Mouse (Mus musculus): ENCODE results near the gene Myoc.
"Not testable (repeated sequence)": the region's sequence is repeated elsewhere in the genome, so short reads cannot be mapped to it uniquely, and the experiment has no call there.

Gene Myoc
- long read RNA-seq, experiment 1, result 0 reads
- long read RNA-seq, experiment 2, partial matches to known transcripts, result 0 of 1 reads
- long read RNA-seq, experiment 2, other reads (novel, unspliced or antisense), result 0 of 1 reads

DNA sequence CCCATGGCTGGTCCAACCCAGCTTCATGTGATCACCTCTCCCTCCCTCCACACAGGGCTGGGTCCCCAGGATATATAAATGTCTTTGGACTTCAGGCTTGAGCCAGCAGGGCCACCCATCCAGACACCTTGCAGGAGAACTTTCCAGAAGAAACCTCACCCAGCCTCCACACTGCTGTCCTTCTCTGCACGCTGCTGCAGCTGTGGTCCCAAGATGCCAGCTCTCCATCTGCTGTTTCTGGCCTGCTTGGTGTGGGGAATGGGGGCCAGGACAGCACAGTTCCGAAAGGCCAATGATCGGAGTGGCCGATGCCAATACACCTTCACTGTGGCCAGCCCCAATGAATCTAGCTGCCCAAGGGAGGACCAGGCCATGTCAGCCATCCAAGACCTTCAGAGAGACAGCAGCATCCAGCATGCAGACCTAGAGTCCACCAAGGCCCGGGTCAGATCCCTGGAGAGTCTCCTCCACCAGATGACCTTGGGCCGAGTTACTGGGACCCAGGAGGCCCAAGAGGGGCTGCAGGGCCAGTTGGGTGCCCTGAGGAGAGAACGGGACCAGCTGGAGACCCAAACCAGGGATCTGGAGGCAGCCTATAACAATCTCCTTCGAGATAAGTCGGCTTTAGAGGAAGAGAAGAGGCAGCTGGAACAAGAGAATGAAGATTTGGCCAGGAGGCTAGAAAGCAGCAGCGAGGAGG lies at the start of gene Myoc:
Gene Myoc, plus strand, starts transcription at position 105 of the 700 bp plus-strand sequence.
- intact Hi-C loops (cut with DNase I), result no loop called here

DNA sequence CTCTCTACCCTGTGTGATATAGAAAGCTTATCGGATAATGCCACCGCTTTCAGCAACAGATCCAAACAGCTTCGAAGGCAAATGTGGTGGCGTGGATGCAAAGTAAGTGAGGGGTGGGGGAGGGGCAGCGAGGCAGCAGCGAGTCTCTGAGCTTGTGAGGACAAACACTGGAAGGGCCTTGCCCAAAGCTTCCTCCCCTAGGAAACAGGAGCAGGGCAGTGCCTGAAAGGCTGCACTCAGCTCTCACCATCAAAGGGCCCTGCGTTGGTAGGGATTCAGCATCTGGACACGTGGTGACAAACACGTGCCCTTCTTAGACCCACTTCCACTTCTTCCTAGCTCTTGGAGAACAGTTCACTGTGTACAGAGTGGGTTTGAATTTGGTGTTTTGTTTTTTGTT lies 49.5 kb upstream of the Myoc start:
- intact Hi-C loops (cut with DNase I), result no loop called here

DNA sequence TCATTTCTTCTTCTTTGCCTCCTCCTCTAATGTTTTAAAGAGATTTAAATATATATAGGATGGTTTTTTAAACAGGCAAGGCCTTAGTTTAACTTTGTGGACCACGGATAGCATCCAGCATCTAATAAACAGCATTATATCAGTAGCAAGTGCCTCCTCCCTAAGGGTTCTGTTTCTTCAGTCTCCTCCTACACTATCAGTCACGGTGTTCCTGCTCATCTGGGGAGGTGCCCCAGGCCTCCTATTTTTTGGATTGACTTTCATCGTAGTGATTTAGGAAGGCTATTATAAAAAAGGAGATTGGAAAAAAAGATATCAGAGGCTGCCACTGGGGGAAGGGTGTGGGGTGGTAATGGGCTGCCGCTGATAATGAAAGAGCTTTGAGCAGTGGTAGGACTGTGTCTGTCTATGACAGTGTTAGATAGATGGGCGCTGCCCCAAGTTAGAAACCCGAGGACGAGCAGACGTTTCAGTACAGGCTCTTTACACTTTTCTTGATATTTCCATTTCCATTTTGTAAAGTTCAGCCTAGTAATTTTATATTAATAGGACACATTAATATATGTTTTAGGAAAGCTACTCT lies 48.4 kb upstream of the Myoc start:
- intact Hi-C loops (cut with DNase I), result no loop called here

DNA sequence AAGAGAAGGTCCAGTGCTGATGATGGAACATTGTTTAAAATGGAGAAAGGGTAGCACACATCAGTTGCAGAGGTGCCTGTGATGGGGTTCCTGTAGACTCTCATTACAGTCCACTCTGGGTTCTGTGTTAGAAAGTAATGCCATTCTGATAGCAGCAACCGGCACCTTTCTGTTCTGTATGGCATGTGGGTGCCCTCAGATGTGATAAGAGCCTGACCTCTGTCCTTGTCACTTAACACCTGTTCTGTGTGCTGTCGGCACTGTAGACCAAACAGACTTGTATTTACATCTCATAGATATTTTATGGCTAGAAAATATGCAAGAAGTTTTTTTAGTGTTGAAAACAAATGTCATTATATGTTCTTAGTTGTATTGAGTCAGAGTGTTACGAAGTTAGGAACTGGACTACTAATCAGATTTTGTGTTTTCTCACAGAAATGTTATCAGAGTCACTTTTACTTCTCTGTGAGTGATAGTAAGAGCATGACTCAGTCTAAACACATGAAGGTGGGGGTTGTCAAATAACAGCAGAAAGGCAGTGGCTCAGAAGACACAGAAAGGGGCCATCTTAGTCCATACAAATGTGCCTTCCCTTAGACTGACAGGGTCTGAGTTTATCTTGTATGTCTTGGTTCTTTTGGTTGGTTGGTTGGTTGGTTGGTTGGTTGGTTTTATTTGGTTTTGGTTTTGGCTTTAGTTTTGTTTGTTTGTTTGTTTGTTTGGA lies 41.4 kb upstream of the Myoc start:
- intact Hi-C loops (cut with DNase I), result no loop called here

DNA sequence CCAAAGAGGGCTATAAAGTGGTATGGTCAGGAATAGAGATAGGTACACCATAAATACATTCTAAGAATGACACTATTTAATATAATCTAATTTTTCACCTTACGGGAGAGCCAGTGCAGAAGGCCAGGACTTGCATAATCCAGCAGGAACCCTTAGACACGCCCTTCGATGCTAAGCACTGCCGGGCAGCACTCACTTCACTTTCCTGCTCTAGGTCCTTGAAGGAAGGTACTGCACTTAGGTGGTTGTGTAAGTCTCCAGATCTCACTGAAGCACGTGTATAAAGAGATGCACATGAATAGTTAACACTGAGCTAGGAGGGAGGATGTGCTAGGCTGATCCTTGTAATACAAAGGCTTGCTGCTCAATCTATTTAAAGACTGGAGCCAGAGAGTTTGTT lies 39.3 kb upstream of the Myoc start:
- intact Hi-C loops (cut with DNase I), result no loop called here

DNA sequence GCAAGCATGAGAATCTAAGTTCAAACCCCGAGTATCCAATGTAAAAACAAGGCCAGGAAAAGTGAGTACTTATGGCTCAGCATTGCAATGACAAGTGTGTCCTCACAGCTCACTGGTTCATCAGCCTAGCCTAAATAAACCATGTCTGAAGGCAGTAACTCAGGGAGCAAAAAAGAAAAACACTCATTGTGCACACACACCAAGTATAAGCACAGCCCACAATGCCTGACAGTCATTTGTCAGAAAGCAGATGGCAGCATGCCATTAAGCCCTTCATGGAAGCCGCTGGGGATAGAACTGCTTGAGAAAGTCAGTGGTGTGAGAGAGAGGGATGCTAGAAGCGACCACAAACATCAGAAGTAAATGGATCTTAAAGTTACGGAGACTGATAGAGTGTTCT lies 37.7 kb upstream of the Myoc start:
- intact Hi-C loops (cut with DNase I), result no loop called here

DNA sequence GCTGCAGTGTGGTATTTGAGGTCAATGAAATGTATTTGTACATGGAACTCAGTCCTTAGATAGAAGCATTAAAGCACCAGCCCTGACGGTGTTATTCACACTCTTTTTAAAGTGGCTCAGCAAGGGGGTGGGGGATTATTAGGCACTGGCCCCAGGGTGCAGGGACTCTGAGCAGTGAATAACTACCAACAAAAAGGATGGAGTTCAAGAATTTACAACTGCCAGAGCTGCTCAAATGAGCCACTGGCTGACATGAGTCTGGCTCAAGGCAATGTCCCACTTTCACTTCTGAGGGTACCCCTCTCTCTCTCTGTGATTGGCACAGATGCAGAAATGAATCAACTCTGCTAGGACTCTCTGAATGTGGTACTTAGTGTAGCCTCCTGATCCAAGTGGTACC lies 30.8 kb upstream of the Myoc start:
- intact Hi-C loops (cut with DNase I), result no loop called here

DNA sequence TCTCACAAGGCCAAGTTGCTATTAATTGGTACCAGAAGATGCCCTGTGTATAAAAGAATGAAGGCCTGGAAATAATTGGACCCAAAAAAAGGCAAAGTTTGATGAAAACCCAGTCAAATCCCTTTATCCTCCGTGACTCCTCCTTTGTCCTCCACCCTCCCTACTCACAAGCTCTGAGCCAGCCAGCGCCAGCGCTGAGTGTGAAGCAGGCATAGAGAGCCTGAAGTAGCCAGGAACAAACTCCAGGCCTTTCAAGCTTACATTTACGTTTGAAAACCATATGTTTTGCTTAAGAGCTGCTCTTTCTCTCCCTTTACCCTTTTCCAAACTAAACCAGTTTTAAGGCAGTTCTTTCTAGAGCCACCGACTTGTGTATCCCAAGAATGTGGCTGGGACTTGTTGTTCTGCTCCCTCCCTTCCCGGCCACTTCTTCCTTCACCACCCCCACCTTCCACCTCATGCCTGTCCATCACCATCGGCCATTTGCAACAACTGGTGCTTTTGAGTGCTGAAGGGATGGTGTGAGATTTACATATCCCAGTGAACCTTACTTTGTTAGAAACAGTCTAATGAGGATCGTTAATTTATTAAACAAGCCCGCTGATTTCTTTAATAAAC lies 29.2 kb upstream of the Myoc start:
- intact Hi-C loops (cut with DNase I), result no loop called here

DNA sequence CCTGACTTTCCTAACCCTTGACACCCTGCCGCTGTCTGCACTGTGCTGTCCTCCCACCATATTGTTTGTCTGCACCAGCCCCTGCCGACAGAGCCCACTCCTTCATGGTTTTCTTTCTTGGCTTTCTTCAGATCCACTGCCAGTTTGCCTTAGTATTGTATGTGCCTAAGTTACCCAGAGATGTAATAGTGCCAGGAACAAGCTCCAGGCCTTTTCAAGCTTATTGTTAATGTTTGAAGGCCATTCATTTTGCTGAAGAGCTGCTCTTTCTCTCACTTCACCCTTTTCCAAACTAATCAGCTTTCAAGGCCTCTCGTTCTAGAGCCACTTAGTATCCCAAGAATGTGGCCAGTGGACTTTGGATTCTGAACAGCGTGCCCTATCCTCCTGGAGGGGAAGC lies 27.8 kb upstream of the Myoc start:
- intact Hi-C loops (cut with DNase I), result no loop called here

DNA sequence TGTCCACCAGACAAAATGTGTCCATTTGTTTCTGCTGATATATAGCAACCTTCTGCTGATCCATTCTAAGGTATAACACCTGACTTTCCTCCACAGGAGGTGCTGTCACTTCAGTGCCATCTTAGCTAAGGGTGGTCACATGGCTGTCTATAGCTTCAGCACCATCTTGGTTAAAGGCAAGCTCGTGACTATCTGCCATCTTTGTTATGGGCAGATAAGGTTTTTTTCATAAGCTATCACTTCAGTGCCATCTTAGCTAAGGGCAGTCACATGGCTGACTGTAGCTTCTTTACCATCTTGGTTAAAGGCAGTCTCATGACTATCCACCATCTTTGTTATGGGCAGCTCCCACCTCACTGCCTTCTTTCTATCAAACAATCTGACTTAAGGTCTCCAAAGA lies 23.4 kb upstream of the Myoc start:
- intact Hi-C loops (cut with DNase I), result no loop called here

DNA sequence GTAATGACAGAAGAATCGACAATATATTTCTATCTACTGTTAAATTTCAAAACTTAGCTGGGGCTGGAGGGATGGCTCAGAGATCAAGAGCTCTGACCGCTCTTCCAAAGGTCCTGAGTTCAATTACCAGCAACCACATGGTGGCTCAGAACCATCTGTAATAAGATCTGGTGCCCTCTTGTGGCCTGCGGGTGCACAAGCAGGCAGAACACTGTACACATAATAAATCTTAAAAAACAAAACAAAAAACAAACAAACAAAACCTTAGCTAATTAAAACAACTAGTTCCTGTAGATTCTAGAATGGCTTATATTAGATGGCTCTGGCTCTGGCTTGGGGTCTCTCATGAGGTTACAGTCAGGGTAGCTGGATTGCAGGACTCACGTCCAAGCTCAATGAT lies 18.5 kb upstream of the Myoc start:
- intact Hi-C loops (cut with DNase I), result no loop called here

DNA sequence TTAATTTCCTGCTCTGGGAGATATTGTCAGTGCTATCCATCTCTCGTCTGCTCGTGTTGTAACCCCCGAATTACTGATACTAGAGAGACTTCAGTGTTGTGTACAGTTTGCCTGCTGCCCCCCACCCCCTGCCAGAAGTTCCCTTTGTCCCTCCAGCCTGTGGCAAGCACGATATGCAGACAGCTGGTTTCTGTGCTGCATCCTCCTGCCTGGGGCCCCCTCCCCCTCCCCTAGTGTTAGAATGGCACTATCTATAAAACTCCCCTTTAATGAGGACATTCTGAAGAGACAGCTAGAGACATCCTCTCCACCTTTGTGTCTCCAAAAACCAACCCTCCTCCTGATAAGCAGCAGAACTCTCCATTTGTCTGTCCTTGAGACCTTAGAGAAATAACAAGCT lies 15.1 kb upstream of the Myoc start:
- intact Hi-C loops (cut with DNase I), result no loop called here

DNA sequence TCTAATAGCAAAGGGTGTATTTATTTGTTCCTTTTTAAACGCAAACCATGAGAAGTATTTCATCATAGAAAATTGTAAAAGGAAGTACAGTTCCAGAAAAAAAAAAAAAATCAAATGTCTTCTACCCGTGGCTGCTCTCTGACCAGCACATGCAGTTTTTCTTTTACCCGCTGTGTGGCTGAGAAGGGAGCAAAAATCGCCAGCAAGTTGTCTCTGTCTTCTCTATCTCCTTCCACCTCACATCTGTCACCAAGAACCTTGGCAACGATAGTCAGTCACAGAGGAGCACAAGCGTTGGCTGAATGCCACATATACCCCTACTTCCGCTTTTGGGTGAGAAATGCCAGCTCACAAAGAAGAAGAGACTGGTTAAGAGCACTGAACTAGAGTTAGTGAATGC lies 13.7 kb upstream of the Myoc start:
- intact Hi-C loops (cut with DNase I), result no loop called here

DNA sequence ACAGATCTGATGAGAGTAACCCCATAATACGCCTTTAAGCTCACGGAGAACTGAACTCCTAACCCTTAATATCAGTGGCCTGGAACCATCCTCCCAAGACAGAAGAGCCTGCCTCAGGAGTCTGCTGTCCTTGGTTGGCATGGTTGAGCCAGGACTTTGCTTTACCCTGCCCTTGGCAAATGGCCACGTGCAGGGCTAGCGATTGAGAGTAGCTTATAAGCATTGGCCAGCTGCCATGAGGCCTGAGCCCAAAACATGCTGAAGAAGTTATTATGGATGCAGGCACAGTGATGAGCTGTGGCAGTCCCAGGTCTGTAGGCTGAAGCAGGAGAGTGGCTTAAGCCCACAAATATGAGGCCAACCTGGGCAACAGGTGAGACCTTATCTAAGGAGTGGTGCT lies 11.1 kb upstream of the Myoc start:
- intact Hi-C loops (cut with DNase I), result not testable (repeated sequence)

DNA sequence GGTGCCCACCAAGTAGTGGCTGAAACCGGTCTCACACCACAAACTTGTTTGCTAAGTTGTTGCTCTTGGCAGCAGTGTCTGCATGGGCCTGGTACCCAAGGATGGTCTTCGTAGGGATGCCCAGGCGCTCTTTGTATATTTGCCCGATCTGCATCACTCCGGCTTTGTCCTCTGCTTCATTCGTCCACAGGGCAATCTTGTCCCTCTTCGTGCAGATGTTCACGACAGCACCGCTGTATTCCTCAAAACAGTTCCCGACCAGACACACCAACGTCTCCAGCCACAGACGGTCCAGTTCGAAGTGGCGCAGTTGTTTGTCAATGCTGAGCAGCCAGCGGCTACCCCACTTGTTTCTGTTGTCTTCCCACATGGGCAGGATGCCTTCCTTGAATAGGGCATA lies 10.6 kb upstream of the Myoc start:
- intact Hi-C loops (cut with DNase I), result not testable (repeated sequence)

DNA sequence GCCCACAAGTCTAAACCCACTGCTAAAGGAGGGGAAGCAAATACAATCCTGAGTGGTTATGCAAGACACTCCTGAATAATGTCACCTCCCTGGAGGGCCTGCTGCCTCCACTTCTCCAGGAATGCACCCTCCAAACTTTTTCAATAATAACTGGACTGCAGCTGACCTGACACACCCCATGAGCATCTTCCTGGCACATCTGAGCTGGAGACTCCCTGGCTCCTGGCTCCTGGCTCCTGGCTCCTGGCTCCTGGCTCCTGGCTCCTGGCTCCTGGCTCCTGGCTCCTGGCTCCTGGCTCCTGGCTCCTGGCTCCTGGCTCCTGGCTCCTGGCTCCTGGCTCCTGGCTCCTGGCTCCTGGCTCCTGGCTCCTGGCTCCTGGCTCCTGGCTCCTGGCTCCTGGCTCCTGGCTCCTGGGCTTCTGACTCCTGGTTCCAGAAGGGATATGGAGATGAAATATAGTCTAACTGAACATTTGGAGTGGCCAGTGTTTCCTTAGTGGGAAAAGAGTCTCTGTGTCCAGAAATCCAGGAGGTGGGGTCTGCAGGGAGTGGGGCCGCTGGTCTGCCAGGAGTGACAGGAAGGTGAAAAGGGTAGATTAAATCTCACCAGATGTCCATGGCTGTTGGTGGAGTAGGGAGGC lies 3.5 kb upstream of the Myoc start:
- intact Hi-C loops (cut with DNase I), result not testable (repeated sequence)

DNA sequence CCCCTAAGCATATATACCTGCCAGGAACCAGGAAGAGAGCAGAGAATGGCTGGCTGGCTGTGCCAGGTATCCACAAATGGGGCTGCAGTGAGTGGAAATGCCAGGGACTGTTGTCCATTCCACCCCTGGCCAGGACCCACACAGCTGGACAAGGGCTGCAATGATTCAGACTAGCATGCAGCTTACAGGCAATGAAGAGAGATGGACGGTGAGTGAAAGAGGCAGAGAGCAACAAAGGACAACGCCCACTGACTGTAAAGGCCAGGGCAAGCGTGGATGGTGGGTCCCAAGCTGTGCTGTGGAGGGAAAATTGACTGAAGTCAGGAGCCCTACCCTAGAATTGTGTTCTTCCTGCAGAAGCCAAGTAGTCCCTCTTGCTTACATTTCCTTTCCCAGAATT lies 2.4 kb upstream of the Myoc start:
- intact Hi-C loops (cut with DNase I), result no loop called here

DNA sequence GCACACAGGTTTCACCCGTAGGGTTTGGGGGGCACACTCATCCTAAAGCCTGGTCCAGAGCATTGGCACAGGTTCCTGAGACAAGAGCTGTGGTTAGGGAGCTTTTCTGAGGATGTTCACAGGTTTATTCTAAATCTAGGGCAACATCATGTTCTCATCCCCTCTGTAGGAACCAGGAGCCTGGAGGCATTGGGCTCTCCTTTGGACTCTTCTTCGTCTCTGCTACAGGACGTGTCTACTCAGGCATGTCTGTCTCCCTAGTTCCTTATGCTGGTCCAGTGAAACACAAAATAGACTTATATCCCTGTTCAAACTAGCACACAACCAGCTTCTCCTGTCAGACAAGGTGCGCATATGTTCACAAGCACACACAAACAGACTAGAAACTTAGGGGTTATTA lies 420 bp upstream of the Myoc start:
- intact Hi-C loops (cut with DNase I), result no loop called here

DNA sequence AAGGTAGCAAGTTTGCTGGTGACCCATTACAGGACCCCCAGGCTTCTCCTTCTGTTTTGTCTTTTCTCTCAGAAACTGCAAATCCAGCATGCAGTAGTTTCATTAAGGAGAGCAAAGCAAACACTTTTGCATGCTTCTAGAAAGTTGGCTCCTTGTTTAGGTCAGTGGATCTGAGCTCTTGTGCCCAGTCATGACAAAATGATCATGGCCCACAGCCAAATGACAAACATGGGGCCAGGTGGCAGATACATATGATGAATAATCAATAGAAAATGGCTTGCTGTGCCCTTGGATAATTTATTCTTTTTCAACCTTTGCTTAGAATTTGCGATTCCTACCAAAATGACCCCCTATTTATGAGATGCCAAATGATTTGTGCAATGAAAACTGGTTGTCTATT lies 906 bp downstream of the Myoc start:
- intact Hi-C loops (cut with DNase I), result no loop called here

DNA sequence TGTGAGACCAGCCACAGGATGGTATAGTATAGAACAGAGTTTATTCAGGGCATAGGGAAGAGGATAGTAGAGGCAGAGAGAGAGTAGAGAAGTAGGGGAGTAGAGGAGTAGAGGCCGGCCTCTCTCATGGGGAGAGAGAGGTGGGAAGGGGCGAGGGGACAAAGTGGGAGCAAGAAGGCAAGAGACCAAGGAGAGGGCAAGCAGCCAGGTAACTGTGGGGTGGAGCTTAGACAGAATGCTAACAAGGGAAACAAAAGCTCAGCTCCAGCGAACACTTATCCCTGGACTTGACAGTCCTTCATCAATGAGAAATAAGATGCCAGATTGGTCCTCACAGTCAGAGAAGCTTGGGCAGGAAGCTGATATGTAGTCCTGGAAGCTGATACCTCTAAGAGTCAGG lies 3.6 kb downstream of the Myoc start:
- intact Hi-C loops (cut with DNase I), result no loop called here

DNA sequence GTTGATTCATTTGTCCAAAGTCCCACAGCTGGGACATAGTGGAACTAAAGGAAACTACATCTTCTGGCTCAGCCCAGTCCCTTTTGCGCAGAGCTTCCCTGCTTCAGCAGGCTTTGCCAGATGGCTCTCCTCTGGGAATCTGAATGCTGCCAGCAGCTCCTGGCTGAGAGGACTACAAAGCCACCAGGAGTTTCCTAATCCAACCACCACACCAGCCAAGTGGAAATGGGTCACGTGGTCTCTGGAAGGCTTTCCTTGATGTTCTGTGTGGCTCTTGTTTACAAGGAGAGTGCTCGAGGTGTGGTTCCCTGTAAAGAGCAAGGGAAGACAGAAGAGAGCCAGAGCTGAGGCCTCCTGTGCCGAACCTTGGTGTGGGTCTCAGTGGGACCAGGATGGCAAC lies 4.8 kb downstream of the Myoc start:
- intact Hi-C loops (cut with DNase I), result no loop called here

Measured in adrenal gland (tissue).